Mouse (Mus musculus) cerebellum, postnatal 14 days (tissue): ENCODE measurements at regions not wholly inside any gene's neighbourhood (a gene's known extent, or its start where the extent isn't known, plus 50 kb on each side); places are given as distances from the start of the nearest gene placed in this dataset.

Experiments
- DNase-seq, 2 experiments: peaks; one replicate each; pipeline ENCODE4 v3.0.0; 2021; ENCODE audit warnings: mixed read lengths in 2 of 2

GRCm38 (mm10) chr17:22795213-22795612 is 71.7 kb downstream of the Zfp945 start:
- no peak for DNase-seq

- DNase-seq = no peak
Measured at GRCm38 (mm10) chr17:22784481-22784880, 82.5 kb downstream of the Zfp945 start.

- DNase-seq = no peak
Measured at GRCm38 (mm10) chr17:22745736-22746135, 121.2 kb downstream of the Zfp945 start.

GRCm38 (mm10) chr17:22739581-22740178 is 127.3 kb downstream of the Zfp945 start:
- peak; percentile 74 to 75 for DNase-seq

- DNase-seq = no peak
Measured at GRCm38 (mm10) chr17:22739173-22739572, 127.8 kb downstream of the Zfp945 start.

GRCm38 (mm10) chr17:22736360-22736759 is 130.6 kb downstream of the Zfp945 start:
- DNase-seq = no peak
